In genomic region chr11:110463801-110464200, GRCm38 (mm10) we compare ENCODE assay signal across 15 mouse cellular contexts.
DNase-seq lines count a peak whose midpoint lies in the region; ATAC-seq and TF ChIP-seq lines count a peak whose summit lies in the region.
"Had no signal": no experiment of that assay in that cellular context is flagged by ENCODE, and none has a peak within 500 bp of the region (broad histone marks: within the 10 kb centered on the region; RNA-seq: fewer than 3 reads in every experiment).

No protein-coding gene starts in this region.

- peak overlapping the region; percentile 62 for H3K4me2 ChIP-seq in liver, embryonic 13.5 days
- H3K4me2 ChIP-seq: embryonic facial prominence, embryonic 12.5 days; hindbrain, embryonic 12.5 days; limb, embryonic 13.5 days; midbrain, embryonic 13.5 days had no signal

- peaks cover 6% of the 10 kb centered on the region for H3K9me3 ChIP-seq in erythroblast, embryonic 14.5 days (ENCODE audit: control insufficient read depth, low read length)
- no peaks in the 10 kb centered on the region for H3K9me3 ChIP-seq in liver, embryonic 13.5 days (replicated peaks)
- H3K9me3 ChIP-seq: embryonic facial prominence, embryonic 12.5 days; hindbrain, embryonic 12.5 days; limb, embryonic 13.5 days; midbrain, embryonic 13.5 days had no signal

- peaks cover 63% of the 10 kb centered on the region for H3K4me1 ChIP-seq in erythroblast, embryonic 14.5 days (ENCODE audit: control insufficient read depth)
- H3K4me1 ChIP-seq in liver, embryonic 13.5 days (replicated peaks), result peaks cover 60% of the 10 kb centered on the region
- peaks cover 15% of the 10 kb centered on the region; the same call in 1 of the 2 replicates for H3K4me1 ChIP-seq in small intestine, adult 2 months (ENCODE audit: control insufficient read depth, insufficient read depth, insufficient read length, low read length)

- 12% methylated on average over 9 of the region's 9 CpGs for WGBS in liver, embryonic 13.5 days (ENCODE audit: insufficient replicate concordance)
- WGBS in small intestine, adult 2 months, result 41% methylated on average over 9 of the region's 9 CpGs

- peak overlapping the region; percentile 48; the same call in 1 of the 2 replicates for H3K27ac ChIP-seq in layer of hippocampus, adult 2 months
- peak overlapping the region; percentile 97 for H3K27ac ChIP-seq in liver, embryonic 13.5 days
- 0 out of 2 replicates have a peak overlapping the region, but pooled peaks have one; percentile 1 for H3K27ac ChIP-seq in small intestine, adult 2 months (ENCODE audit: insufficient read depth, low read depth, low read length)
- H3K27ac ChIP-seq: embryonic facial prominence, embryonic 12.5 days; hindbrain, embryonic 12.5 days; limb, embryonic 13.5 days; midbrain, embryonic 13.5 days had no signal

- ATAC-seq in liver, embryonic 13.5 days (ENCODE audit: low read depth), result peak; percentile 57
- ATAC-seq: midbrain, embryonic 13.5 days had no signal

- no peak overlapping the region for H3K4me3 ChIP-seq in layer of hippocampus, adult 2 months
- peak overlapping the region; percentile 45 for H3K4me3 ChIP-seq in erythroblast, embryonic 14.5 days (replicated peaks)
- H3K4me3 ChIP-seq in liver, embryonic 13.5 days (replicated peaks), result peak overlapping the region; percentile 20
- H3K4me3 ChIP-seq in small intestine, adult 2 months (ENCODE audit: low read depth, low read length), result no peak overlapping the region
- H3K4me3 ChIP-seq: embryonic facial prominence, embryonic 12.5 days; hindbrain, embryonic 12.5 days; limb, embryonic 13.5 days; midbrain, embryonic 13.5 days had no signal

- no peak for DNase-seq in layer of hippocampus, adult 2 months (ENCODE audit: low spot score in 2 of 2)
- no peak for DNase-seq in layer of hippocampus, adult 8-10 months (ENCODE audit: low spot score in 2 of 2)
- no peak for DNase-seq in liver, embryonic 13.5 days
- no peak for DNase-seq in ovary, postnatal 14 days (ENCODE audit: low spot score)
- no peak for DNase-seq in adrenal gland, postnatal 14 days
- DNase-seq: adrenal gland, postnatal 36 days; cerebellum, postnatal 36 days; heart, adult 18-20 months; lung, postnatal 10 days had no signal

- no peak for TF ChIP-seq POLR2A in small intestine, adult 2 months (IDR thresholded peaks at IDR 0.05; ENCODE audit: low read depth, low read length)

- peak overlapping the region; percentile 63 for H3K9ac ChIP-seq in liver, embryonic 13.5 days
- H3K9ac ChIP-seq: embryonic facial prominence, embryonic 12.5 days; hindbrain, embryonic 12.5 days; limb, embryonic 13.5 days had no signal

- H3K36me3 ChIP-seq in erythroblast, embryonic 14.5 days (ENCODE audit: control insufficient read depth), result peaks cover 2% of the 10 kb centered on the region; the same call in 1 of the 2 replicates
- H3K36me3 ChIP-seq in liver, embryonic 13.5 days, result no peaks in the 10 kb centered on the region
- H3K36me3 ChIP-seq in small intestine, adult 2 months (ENCODE audit: control insufficient read depth, insufficient read depth, low read length), result no peaks in the 10 kb centered on the region
- H3K36me3 ChIP-seq: embryonic facial prominence, embryonic 12.5 days; hindbrain, embryonic 12.5 days; limb, embryonic 13.5 days; midbrain, embryonic 13.5 days had no signal

- no peak for TF ChIP-seq CTCF in layer of hippocampus, adult 2 months (conservative IDR thresholded peaks at IDR 0.05)
- TF ChIP-seq CTCF in small intestine, adult 2 months (IDR thresholded peaks at IDR 0.05; ENCODE audit: extremely low read depth, insufficient read length, insufficient replicate concordance, low read depth, low read length), result no peak

- no peaks in the 10 kb centered on the region for H3K27me3 ChIP-seq in erythroblast, embryonic 14.5 days (ENCODE audit: control insufficient read depth)
- no peaks in the 10 kb centered on the region for H3K27me3 ChIP-seq in liver, embryonic 13.5 days
- no peaks in the 10 kb centered on the region for H3K27me3 ChIP-seq in small intestine, adult 2 months (ENCODE audit: control insufficient read depth, insufficient read depth, low read length)
- H3K27me3 ChIP-seq: embryonic facial prominence, embryonic 12.5 days; hindbrain, embryonic 12.5 days; limb, embryonic 13.5 days; midbrain, embryonic 13.5 days had no signal

Comparison
In these comparisons a context has a peak if more than half of its experiments do, and no peak if none do; other contexts are left out.
1. H3K27ac ChIP-seq: peak in every context shown above with its lines; median percentile 97 in liver, embryonic 13.5 days; 48 in layer of hippocampus, adult 2 months; 1 in small intestine, adult 2 months.
2. H3K4me3 ChIP-seq: peak in erythroblast, embryonic 14.5 days (single experiment) and liver, embryonic 13.5 days (single experiment); none in layer of hippocampus, adult 2 months (single experiment) and small intestine, adult 2 months (single experiment).